Mouse (Mus musculus) erythroblast, embryonic 14.5 days (primary cell): ENCODE data around the gene Carhsp1. TPM values are rescaled to one million over a fixed set of nuclear protein-coding genes. Genes with fewer than 3 reads are reported as not detected.

Source experiments
- H3K27me3 ChIP-seq: 2 replicates; pipeline ENCODE4 v1.6.1; 2012; ENCODE audit warnings: inconsistent platforms; ENCODE audit not compliant: control insufficient read depth
- H3K36me3 ChIP-seq: 2 replicates; pipeline ENCODE4 v1.6.1; 2012; ENCODE audit warnings: mild to moderate bottlenecking, inconsistent platforms; ENCODE audit not compliant: control insufficient read depth
- H3K4me1 ChIP-seq: 2 replicates; pipeline ENCODE4 v1.6.1; 2012; ENCODE audit warnings: inconsistent platforms; ENCODE audit not compliant: control insufficient read depth
- H3K4me3 ChIP-seq: replicated peaks from 2 replicates; pipeline ENCODE3; 2012; ENCODE audit warnings: moderate library complexity, mild to moderate bottlenecking, inconsistent platforms
- H3K9me3 ChIP-seq: 2 replicates; pipeline ENCODE4 v1.6.1; 2012; ENCODE audit warnings: low read length, inconsistent platforms, mixed read lengths; ENCODE audit not compliant: control insufficient read depth
- GATA1 ChIP-seq: IDR thresholded peaks from 2 replicates; pipeline ENCODE4 v1.6.1; 2012; ENCODE audit warnings: low read length, inconsistent platforms, mixed read lengths
- TAL1 ChIP-seq: IDR thresholded peaks from 3 replicates; pipeline ENCODE4 v1.6.1; 2012; ENCODE audit warnings: low read length, inconsistent platforms, mixed read lengths
- polyA plus RNA-seq: library from polyadenylated mRNA; stranded (reverse); fragments of >175 nt; gene quantifications from 2 replicates; pipeline ENCODE4 v1.2.3, GENCODE M21; 2012

Gene Carhsp1
- polyA plus RNA-seq, 1 experiment = 30.7 TPM

DNA sequence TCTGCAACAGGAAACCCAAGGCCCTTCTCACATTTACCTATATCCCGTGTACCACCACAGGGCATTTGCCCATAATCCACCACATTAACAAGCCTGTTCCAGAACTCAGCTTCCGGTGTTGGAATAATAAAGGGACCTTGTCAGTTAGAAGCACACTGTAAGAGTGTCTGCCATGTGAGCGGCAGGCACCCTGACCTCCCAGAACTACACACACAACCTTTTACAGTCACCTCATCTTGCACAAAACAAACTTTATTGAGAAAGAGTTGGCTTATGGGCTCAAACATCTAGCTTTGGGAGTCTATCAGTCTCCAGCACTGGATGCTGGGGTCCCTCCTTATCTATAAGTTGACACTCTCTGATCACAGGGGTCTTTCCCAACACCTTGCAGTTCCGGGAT, 13.6 kb downstream of the Carhsp1 start:
- H3K36me3 ChIP-seq = peaks cover 98% of the 10 kb centered on the region
- no peaks in the 10 kb centered on the region for H3K27me3 ChIP-seq
- no peak overlapping the region for H3K4me3 ChIP-seq
- H3K4me1 ChIP-seq = peaks cover 49% of the 10 kb centered on the region
- no peak for TF ChIP-seq GATA1
- no peak for TF ChIP-seq TAL1
- H3K9me3 ChIP-seq = no peaks in the 10 kb centered on the region

DNA sequence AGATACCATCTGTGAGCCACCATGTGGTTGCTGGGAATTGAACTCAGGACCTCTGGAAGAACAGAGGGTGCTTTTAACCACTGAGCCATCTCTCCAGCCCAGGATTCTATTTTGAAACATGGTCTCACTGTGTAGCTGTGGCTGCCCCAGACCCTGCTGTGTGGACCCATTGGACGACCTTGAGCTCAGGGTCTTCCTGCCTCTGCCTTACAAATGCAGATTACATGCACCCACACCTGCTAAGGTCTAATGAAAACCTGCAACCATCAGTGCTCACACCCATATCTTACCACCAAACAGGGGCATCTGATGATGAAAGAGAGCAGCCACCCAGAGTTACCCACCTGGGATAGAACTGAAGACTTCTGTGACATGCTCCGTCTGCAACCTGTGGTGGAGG, 15.7 kb downstream of the Carhsp1 start:
- peaks cover 39% of the 10 kb centered on the region for H3K4me1 ChIP-seq
- peaks cover 98% of the 10 kb centered on the region for H3K36me3 ChIP-seq
- TF ChIP-seq GATA1 (no peak), TAL1 (no peak)

DNA sequence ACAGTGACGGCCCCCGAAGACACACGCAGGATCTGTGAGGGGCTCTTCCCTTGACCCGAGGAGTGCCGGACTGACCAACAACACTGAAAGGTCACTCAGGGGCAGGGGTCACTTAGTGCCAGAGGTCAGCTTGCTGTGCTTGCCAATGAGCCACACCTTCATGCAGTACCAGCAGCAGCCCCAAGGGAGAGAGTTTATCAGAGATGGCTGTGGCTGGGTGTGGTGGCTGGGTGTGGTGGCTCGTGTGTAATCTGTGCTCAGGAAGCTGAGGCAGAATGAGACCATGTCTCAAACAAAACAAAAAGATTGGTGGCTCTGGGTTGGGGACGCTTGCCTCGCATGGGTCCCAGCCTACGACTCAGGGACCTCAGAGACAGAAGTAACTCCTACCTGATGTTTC, 16.4 kb downstream of the Carhsp1 start:
- Histone ChIP-seq H3K9me3 (no peaks in the 10 kb centered on the region), H3K36me3 (peaks cover 98% of the 10 kb centered on the region), H3K4me3 (no peak overlapping the region), H3K27me3 (no peaks in the 10 kb centered on the region), H3K4me1 (peaks cover 35% of the 10 kb centered on the region)
- TF ChIP-seq GATA1 (no peak), TAL1 (no peak)

More for the DNA sequence above, 15.7 kb downstream of the Carhsp1 start:
- H3K4me3 ChIP-seq = no peak overlapping the region
- H3K27me3 ChIP-seq = no peaks in the 10 kb centered on the region
- no peaks in the 10 kb centered on the region for H3K9me3 ChIP-seq

DNA sequence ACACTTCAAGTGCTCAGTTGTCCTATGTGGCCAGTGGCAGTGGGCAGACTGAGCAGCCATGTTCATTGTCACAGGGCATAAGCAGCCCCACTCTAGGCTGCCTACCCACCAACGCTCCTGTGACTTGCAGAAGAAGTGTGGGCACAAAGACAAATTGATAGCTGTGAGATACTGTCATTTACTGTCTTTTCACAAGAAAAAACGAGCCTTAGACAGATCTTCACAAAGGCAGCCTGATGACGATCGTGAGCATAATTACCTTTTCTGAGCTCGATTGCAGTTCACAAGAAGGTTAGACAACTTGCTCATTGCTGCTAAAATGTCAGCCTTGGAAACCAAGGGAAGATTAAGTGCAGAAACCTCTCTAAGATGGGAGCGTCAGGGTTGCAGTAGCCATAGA, 16.8 kb downstream of the Carhsp1 start:
- Histone ChIP-seq H3K9me3 (no peaks in the 10 kb centered on the region), H3K4me1 (peaks cover 31% of the 10 kb centered on the region), H3K4me3 (no peak overlapping the region), H3K27me3 (no peaks in the 10 kb centered on the region), H3K36me3 (peaks cover 98% of the 10 kb centered on the region)
- TF ChIP-seq GATA1 (no peak), TAL1 (no peak)

DNA sequence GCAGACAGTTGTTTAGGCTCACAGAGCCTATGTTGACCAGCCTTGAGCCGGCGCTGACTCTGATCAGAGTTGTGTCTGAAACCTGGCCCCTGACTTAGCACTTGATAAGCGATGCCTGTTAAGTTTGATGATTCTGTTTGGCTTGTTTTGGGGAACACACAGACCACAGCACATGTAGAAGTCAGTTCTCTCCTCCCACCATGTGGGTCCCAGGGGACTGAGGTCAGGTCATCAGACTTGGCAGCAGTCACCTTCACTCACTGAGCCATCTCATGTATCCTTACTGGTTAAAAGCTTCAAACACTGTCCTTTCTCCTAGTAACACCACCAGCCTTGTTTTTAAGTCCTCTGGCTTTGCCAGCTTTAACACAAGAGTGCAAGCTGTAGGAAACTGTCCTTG, 21.9 kb downstream of the Carhsp1 start:
- Histone ChIP-seq H3K4me1 (peaks cover 10% of the 10 kb centered on the region), H3K36me3 (peaks cover 100% of the 10 kb centered on the region)
- TF ChIP-seq GATA1 (no peak), TAL1 (no peak)

DNA sequence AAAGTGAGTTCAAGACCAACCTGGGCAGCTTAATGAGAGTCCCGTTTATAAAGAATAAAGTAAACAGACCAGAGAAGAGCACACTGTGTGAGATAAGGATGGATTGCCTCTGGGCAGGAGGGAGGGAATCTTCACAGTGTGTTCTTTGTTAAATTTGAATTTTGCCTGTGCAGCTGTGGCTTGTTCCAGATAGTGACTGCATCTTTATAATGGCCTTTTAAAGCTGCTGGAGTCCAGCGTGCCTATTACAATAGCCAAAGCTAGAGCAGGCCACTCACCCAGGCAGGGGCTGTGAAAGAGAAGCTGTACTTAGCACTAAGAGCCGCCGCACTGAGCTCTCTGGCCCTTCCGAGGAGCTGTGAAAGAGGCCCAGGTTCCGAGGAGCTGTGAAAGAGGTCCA, 26.4 kb downstream of the Carhsp1 start:
- H3K36me3 ChIP-seq = peaks cover 100% of the 10 kb centered on the region
- H3K4me3 ChIP-seq = no peak overlapping the region
- H3K4me1 ChIP-seq = peaks cover 20% of the 10 kb centered on the region
- H3K9me3 ChIP-seq = no peaks in the 10 kb centered on the region
- TF ChIP-seq TAL1 = no peak
- no peak for TF ChIP-seq GATA1
- no peaks in the 10 kb centered on the region for H3K27me3 ChIP-seq

More for the DNA sequence above, 21.9 kb downstream of the Carhsp1 start:
- no peaks in the 10 kb centered on the region for H3K27me3 ChIP-seq
- H3K9me3 ChIP-seq = no peaks in the 10 kb centered on the region
- H3K4me3 ChIP-seq = no peak overlapping the region

DNA sequence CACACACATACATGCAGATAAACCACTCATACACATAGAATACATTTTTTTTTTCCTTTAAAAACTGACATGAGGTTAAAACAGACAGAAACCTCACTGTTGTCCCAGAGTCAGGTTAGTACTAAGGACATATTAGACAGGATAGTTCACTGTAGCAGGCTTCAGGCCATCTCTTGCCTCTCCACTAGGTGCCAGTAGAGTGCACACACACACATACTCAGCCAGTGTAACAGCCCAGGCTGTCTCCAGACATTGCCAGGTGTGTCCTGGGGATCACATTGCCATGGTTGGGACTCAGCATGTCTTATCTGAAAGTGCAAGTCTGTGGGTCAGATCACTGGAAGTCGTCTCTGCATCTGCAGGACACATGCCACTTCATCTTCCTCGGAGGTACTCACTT, 28.1 kb downstream of the Carhsp1 start:
- Histone ChIP-seq H3K9me3 (no peaks in the 10 kb centered on the region), H3K4me3 (no peak overlapping the region), H3K4me1 (peaks cover 34% of the 10 kb centered on the region), H3K27me3 (no peaks in the 10 kb centered on the region), H3K36me3 (peaks cover 97% of the 10 kb centered on the region)
- TF ChIP-seq TAL1 = no peak
- no peak for TF ChIP-seq GATA1

DNA sequence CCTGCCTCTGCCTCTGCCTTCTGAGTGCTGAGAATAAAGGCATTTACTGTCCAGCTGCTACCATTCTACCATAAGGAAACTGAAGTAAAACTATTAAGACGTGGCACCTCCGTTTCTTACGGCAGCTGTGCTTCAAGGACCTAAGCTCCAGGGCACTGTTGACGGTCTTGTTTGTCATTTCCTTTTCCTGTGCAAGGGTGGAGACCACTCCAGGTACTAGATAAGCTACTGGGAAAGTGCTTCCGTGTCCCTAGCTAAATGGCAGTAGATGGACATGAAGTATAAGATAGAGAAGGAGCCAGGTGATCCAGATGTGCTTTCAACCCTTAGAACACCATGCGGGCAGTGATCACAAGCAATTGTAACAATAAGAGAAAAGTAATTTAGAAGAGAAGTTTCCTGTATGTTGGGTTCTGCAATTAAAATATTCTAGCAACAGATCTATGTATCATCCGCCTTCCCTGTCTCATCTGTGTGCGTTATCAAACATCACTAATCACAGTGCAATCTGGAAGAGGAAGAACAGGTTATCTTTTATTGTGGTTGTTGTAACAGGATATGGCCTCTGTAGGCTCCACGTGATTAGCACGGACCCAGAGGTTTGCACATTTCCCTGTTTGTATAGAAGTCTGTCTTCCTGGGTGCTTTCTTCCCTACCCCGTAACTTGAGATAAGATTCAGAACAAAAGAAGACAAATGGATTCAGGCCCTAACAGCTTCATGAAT, 32.3 kb downstream of the Carhsp1 start:
- no peak for TF ChIP-seq TAL1
- TF ChIP-seq GATA1 = no peak
- Histone ChIP-seq H3K4me1 (peaks cover 65% of the 10 kb centered on the region), H3K27me3 (no peaks in the 10 kb centered on the region), H3K4me3 (peak overlapping the region; percentile 44), H3K36me3 (peaks cover 73% of the 10 kb centered on the region), H3K9me3 (no peaks in the 10 kb centered on the region)

DNA sequence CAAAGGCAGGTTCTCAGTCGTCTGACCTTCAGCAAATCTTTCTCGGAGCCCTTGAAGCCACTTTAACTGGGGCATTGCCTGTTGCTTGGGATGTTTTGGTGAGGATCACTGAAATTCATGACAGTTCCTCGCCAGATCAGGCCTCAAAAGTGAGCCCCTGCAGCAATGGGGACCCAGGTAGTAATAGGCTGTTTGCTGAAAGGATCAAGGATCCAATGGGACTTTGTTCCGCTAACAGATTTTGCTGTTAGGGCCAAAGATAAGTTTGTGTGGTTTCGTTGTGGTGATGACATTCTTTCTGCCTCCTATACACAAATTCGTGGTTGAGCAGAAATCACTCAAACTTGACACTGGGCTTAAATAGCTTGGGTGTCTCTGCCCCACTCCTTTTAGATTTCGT, 33.8 kb downstream of the Carhsp1 start:
- Histone ChIP-seq H3K36me3 (peaks cover 70% of the 10 kb centered on the region), H3K4me1 (peaks cover 64% of the 10 kb centered on the region)

More for the DNA sequence above, 33.8 kb downstream of the Carhsp1 start:
- Histone ChIP-seq H3K9me3 (no peaks in the 10 kb centered on the region), H3K4me3 (peak overlapping the region; percentile 77), H3K27me3 (no peaks in the 10 kb centered on the region)
- TF ChIP-seq GATA1 (no peak), TAL1 (no peak)
